Mouse (Mus musculus): ENCODE measurements around the gene Gm49776.

The Gm49776 gene

GRCm38 (mm10) chr16:18258221-18258620, at the start of gene Gm49776:
TSS of gene Gm49776 (minus strand) at chr16:18258321.
- in situ Hi-C loops (cut with MboI, MseI): loop anchor here (25.0 kb wide), 1 partner anchor 554 kb away; the partner anchor contains the start of genes Cdc45 and Ufd1

- in situ Hi-C loops (cut with MboI, MseI): loop anchor here (5.0 to 10.0 kb wide), 2 partner anchors 37 to 85 kb away; no protein-coding TSS in a partner anchor
Observed at GRCm38 (mm10) chr16:18289614-18290013, 31.5 kb upstream of the Gm49776 start.

- in situ Hi-C loops (cut with MboI, MseI): loop anchor here (5.0 kb wide), 1 partner anchor 37 kb away; no protein-coding TSS in a partner anchor
Observed at GRCm38 (mm10) chr16:18289067-18289588, 31.0 kb upstream of the Gm49776 start, which contains the start of gene Dgcr8. TSS of gene Dgcr8 (minus strand) at chr16:18289246.

- in situ Hi-C loops (cut with MboI, MseI): loop anchor here (5.0 kb wide), 1 partner anchor 36 kb away; no protein-coding TSS in a partner anchor
Observed at GRCm38 (mm10) chr16:18288581-18289061, 30.5 kb upstream of the Gm49776 start.

- in situ Hi-C loops (cut with MboI, MseI): loop anchor here (5.0 kb wide), 1 partner anchor 36 kb away; no protein-coding TSS in a partner anchor
Observed at GRCm38 (mm10) chr16:18288166-18288565, 30.0 kb upstream of the Gm49776 start.

GRCm38 (mm10) chr16:18275166-18275565, 17.0 kb upstream of the Gm49776 start:
- in situ Hi-C loops (cut with MboI, MseI): no loop called here

- in situ Hi-C loops (cut with MboI, MseI): loop anchor here (25.0 kb wide), 1 partner anchor 544 kb away; the partner anchor contains the start of genes Cdc45 and Ufd1
Observed at GRCm38 (mm10) chr16:18268182-18268581, 10.1 kb upstream of the Gm49776 start.

- in situ Hi-C loops (cut with MboI, MseI): loop anchor here (25.0 kb wide), 1 partner anchor 547 kb away; the partner anchor contains the start of genes Cdc45 and Ufd1
Observed at GRCm38 (mm10) chr16:18265024-18265423, 6.9 kb upstream of the Gm49776 start.

GRCm38 (mm10) chr16:18253866-18254265, 4.3 kb downstream of the Gm49776 start:
- in situ Hi-C loops (cut with MboI, MseI): loop anchor here (5.0 to 25.0 kb wide), 2 partner anchors 33 to 558 kb away; partner anchors contain the start of genes Cdc45, Dgcr8 and Ufd1

- in situ Hi-C loops (cut with MboI, MseI): loop anchor here (5.0 to 25.0 kb wide), 2 partner anchors 35 to 560 kb away; partner anchors contain the start of genes Cdc45, Dgcr8 and Ufd1
Observed at GRCm38 (mm10) chr16:18252736-18253135, 5.4 kb downstream of the Gm49776 start.

GRCm38 (mm10) chr16:18250828-18251790, 7.0 kb downstream of the Gm49776 start:
- in situ Hi-C loops (cut with MboI, MseI): loop anchor here (5.0 to 25.0 kb wide), 2 partner anchors 36 to 561 kb away; partner anchors contain the start of genes Cdc45, Dgcr8 and Ufd1

GRCm38 (mm10) chr16:18250231-18250630, 7.9 kb downstream of the Gm49776 start:
- in situ Hi-C loops (cut with MboI, MseI): loop anchor here (5.0 to 25.0 kb wide), 2 partner anchors 37 to 562 kb away; partner anchors contain the start of genes Cdc45, Dgcr8 and Ufd1

- in situ Hi-C loops (cut with MboI, MseI): no loop called here
Observed at GRCm38 (mm10) chr16:18249364-18249967, 8.7 kb downstream of the Gm49776 start.

GRCm38 (mm10) chr16:18248433-18249363, 9.4 kb downstream of the Gm49776 start, which contains the start of the genes Trmt2a and Ranbp1:
TSS of gene Trmt2a (plus strand) at chr16:18248679.
TSS of gene Ranbp1 (minus strand) at chr16:18248732.
- in situ Hi-C loops (cut with MboI, MseI): no loop called here

- in situ Hi-C loops (cut with MboI, MseI): no loop called here
Observed at GRCm38 (mm10) chr16:18247521-18248399, 10.4 kb downstream of the Gm49776 start.

GRCm38 (mm10) chr16:18241581-18241980, 16.5 kb downstream of the Gm49776 start:
- in situ Hi-C loops (cut with MboI, MseI): no loop called here

- in situ Hi-C loops (cut with MboI, MseI): no loop called here
Observed at GRCm38 (mm10) chr16:18236676-18237501, 21.2 kb downstream of the Gm49776 start.
